Mouse (Mus musculus) CH12.LX (cell line): ENCODE measurements at regions not wholly inside any gene's neighbourhood (a gene's known extent, or its start where the extent isn't known, plus 50 kb on each side); places are given as distances from the start of the nearest gene placed in this dataset.

Source experiments
- DNase-seq: peaks from one replicate; pipeline ENCODE4 v3.0.0-alpha.2; 2013; ENCODE audit errors: extremely low read depth
- H3K27ac ChIP-seq: 2 replicates; pipeline ENCODE4 v1.5.1; 2012; ENCODE audit warnings: low read depth, mild to moderate bottlenecking, control low read depth, moderate library complexity; ENCODE audit not compliant: insufficient read depth
- H3K27me3 ChIP-seq: replicated peaks from 2 replicates; pipeline ENCODE3; 2012; ENCODE audit warnings: inconsistent platforms
- H3K36me3 ChIP-seq, 2 experiments: replicated peaks in 1 of 2; 2 replicates each; pipeline versions ENCODE3 to v1.6.1; 2012; ENCODE audit warnings: inconsistent platforms in 1 of 2, low read length in 1 of 2, mild to moderate bottlenecking in 1 of 2, mixed read lengths in 1 of 2, moderate library complexity in 1 of 2; ENCODE audit not compliant: control insufficient read depth in 1 of 2, insufficient read depth in 1 of 2
- H3K4me1 ChIP-seq, 2 experiments: 2 replicates each; pipeline ENCODE4 v1.6.1; 2012; ENCODE audit warnings: inconsistent platforms in 1 of 2, moderate library complexity in 1 of 2; ENCODE audit not compliant: insufficient read depth in 2 of 2, control insufficient read depth in 1 of 2
- H3K4me2 ChIP-seq: 2 replicates; pipeline ENCODE4 v1.6.1; 2012; ENCODE audit warnings: low read depth, mild to moderate bottlenecking, control low read depth; ENCODE audit not compliant: poor library complexity, insufficient read depth, severe bottlenecking
- H3K4me3 ChIP-seq, 3 experiments: fragments of 150-350 bp in 1 of 3; sonication (generic) in 1 of 3; replicated peaks in 1 of 3; 2 replicates each; pipeline versions ENCODE3 to v1.5.1; 2011 to 2012; ENCODE audit warnings: low read depth in 2 of 3, low read length in 2 of 3, mild to moderate bottlenecking in 2 of 3, moderate library complexity in 2 of 3, control low read depth in 1 of 3, improper control_type of control experiment in 1 of 3, inconsistent platforms in 1 of 3, mixed read lengths in 1 of 3; ENCODE audit not compliant: poor library complexity in 1 of 3
- H3K79me2 ChIP-seq: replicated peaks from 2 replicates; pipeline ENCODE4 v1.6.1; 2012; ENCODE audit warnings: mild to moderate bottlenecking, moderate library complexity; ENCODE audit not compliant: control insufficient read depth, poor library complexity, insufficient read depth, severe bottlenecking; ENCODE audit errors: extremely low read depth
- H3K9ac ChIP-seq: 2 replicates; pipeline ENCODE4 v1.6.1; 2012; ENCODE audit warnings: low read depth, mild to moderate bottlenecking, control low read depth, moderate library complexity; ENCODE audit not compliant: insufficient read depth
- H3K9me3 ChIP-seq: replicated peaks from 2 replicates; pipeline ENCODE3; 2012; ENCODE audit warnings: low read length, inconsistent platforms, mixed read lengths
- BHLHE40 ChIP-seq: IDR thresholded peaks from 2 replicates; pipeline ENCODE4 v1.6.1; 2011; ENCODE audit warnings: mild to moderate bottlenecking, low read depth, low read length, improper control_type of control experiment
- CHD1 ChIP-seq: IDR thresholded peaks from 2 replicates; pipeline ENCODE4 v1.6.1; 2012; ENCODE audit warnings: low read depth, low read length, improper control_type of control experiment, inconsistent platforms
- CHD2 ChIP-seq: IDR thresholded peaks from 2 replicates; pipeline ENCODE4 v1.6.1; 2011; ENCODE audit warnings: low read length, improper control_type of control experiment
- CTCF ChIP-seq, 2 experiments: IDR thresholded peaks in 1 of 2; conservative IDR thresholded peaks in 1 of 2; 2 replicates each; pipeline ENCODE4 v1.5.1; 2011 to 2012; ENCODE audit warnings: low read depth in 2 of 2, low read length in 2 of 2, improper control_type of control experiment in 1 of 2, inconsistent platforms in 1 of 2, mild to moderate bottlenecking in 1 of 2, moderate library complexity in 1 of 2
- E2F4 ChIP-seq: IDR thresholded peaks from 2 replicates; pipeline ENCODE4 v1.6.1; 2011; ENCODE audit warnings: low read depth, low read length, improper control_type of control experiment; ENCODE audit not compliant: insufficient replicate concordance
- EP300 ChIP-seq: IDR thresholded peaks from 2 replicates; pipeline ENCODE4 v1.6.1; 2011; ENCODE audit warnings: low read length, improper control_type of control experiment
- ETS1 ChIP-seq: conservative IDR thresholded peaks from 2 replicates; pipeline ENCODE4 v1.6.1; 2012; ENCODE audit warnings: low read depth, mild to moderate bottlenecking, inconsistent platforms, low read length, improper control_type of control experiment, moderate library complexity
- GABPA ChIP-seq: IDR thresholded peaks from 2 replicates; pipeline ENCODE4 v1.6.1; 2012; ENCODE audit warnings: low read depth, low read length, improper control_type of control experiment, inconsistent platforms; ENCODE audit not compliant: insufficient replicate concordance
- HCFC1 ChIP-seq: IDR thresholded peaks from 2 replicates; pipeline ENCODE4 v1.6.1; 2012; ENCODE audit warnings: low read depth, mild to moderate bottlenecking, inconsistent platforms, low read length, improper control_type of control experiment
- IRF4 ChIP-seq: IDR thresholded peaks from 2 replicates; pipeline ENCODE4 v1.6.1; 2014; ENCODE audit warnings: low read depth, mild to moderate bottlenecking, inconsistent platforms, low read length, improper control_type of control experiment
- JUN ChIP-seq: IDR thresholded peaks from 2 replicates; pipeline ENCODE4 v1.6.1; 2011; ENCODE audit warnings: low read depth, mild to moderate bottlenecking, low read length, improper control_type of control experiment, moderate library complexity; ENCODE audit not compliant: insufficient read depth
- JUND ChIP-seq: conservative IDR thresholded peaks from 2 replicates; pipeline ENCODE4 v1.6.1; 2011; ENCODE audit warnings: low read depth, low read length, improper control_type of control experiment
- KAT2A ChIP-seq: IDR thresholded peaks from 2 replicates; pipeline ENCODE4 v1.6.1; 2012; ENCODE audit warnings: low read length, improper control_type of control experiment, inconsistent platforms; ENCODE audit not compliant: insufficient replicate concordance
- MAFK ChIP-seq: IDR thresholded peaks from 2 replicates; pipeline ENCODE4 v1.6.1; 2011; ENCODE audit warnings: low read length, improper control_type of control experiment; ENCODE audit not compliant: insufficient replicate concordance
- MAX ChIP-seq: IDR thresholded peaks from 2 replicates; pipeline ENCODE4 v1.6.1; 2011; ENCODE audit warnings: low read length, improper control_type of control experiment
- MEF2A ChIP-seq: IDR thresholded peaks from 2 replicates; pipeline ENCODE4 v1.6.1; 2014; ENCODE audit warnings: low read depth, mild to moderate bottlenecking, inconsistent platforms, low read length, improper control_type of control experiment, borderline replicate concordance
- MXI1 ChIP-seq: IDR thresholded peaks from 2 replicates; pipeline ENCODE4 v1.6.1; 2011; ENCODE audit warnings: mild to moderate bottlenecking, low read depth, low read length, improper control_type of control experiment
- MYC ChIP-seq: IDR thresholded peaks from 2 replicates; pipeline ENCODE4 v1.6.1; 2011; ENCODE audit warnings: low read depth, mild to moderate bottlenecking, improper control_type of control experiment, low read length
- NELFE ChIP-seq: IDR thresholded peaks from 2 replicates; pipeline ENCODE4 v1.6.1; 2011; ENCODE audit warnings: low read depth, low read length, improper control_type of control experiment
- POLR2A ChIP-seq: IDR thresholded peaks from 2 replicates; pipeline ENCODE4 v1.6.1; 2011; ENCODE audit warnings: low read depth, mild to moderate bottlenecking, improper control_type of control experiment, low read length
- POLR2AphosphoS2 ChIP-seq: IDR thresholded peaks from 2 replicates; pipeline ENCODE4 v1.6.1; 2011; ENCODE audit warnings: low read depth, low read length, improper control_type of control experiment
- RAD21 ChIP-seq: IDR thresholded peaks from 2 replicates; pipeline ENCODE4 v1.6.1; 2011; ENCODE audit warnings: low read depth, mild to moderate bottlenecking, low read length, improper control_type of control experiment, moderate library complexity
- SIN3A ChIP-seq: IDR thresholded peaks from 2 replicates; pipeline ENCODE4 v1.6.1; 2012; ENCODE audit warnings: low read length, improper control_type of control experiment, inconsistent platforms
- TCF12 ChIP-seq: IDR thresholded peaks from 2 replicates; pipeline ENCODE4 v1.6.1; 2014; ENCODE audit warnings: low read depth, mild to moderate bottlenecking, inconsistent platforms, low read length, improper control_type of control experiment
- UBTF ChIP-seq: IDR thresholded peaks from 2 replicates; pipeline ENCODE4 v1.6.1; 2012; ENCODE audit warnings: low read depth, mild to moderate bottlenecking, inconsistent platforms, low read length, improper control_type of control experiment, moderate library complexity
- USF1 ChIP-seq: IDR thresholded peaks from 2 replicates; pipeline ENCODE4 v1.6.1; 2014; ENCODE audit warnings: low read depth, mild to moderate bottlenecking, inconsistent platforms, low read length, improper control_type of control experiment
- USF2 ChIP-seq: conservative IDR thresholded peaks from 2 replicates; pipeline ENCODE4 v1.6.1; 2011; ENCODE audit warnings: low read depth, low read length, improper control_type of control experiment
- ZC3H11A ChIP-seq: IDR thresholded peaks from 2 replicates; pipeline ENCODE4 v1.6.1; 2012; ENCODE audit warnings: low read depth, mild to moderate bottlenecking, inconsistent platforms, low read length, improper control_type of control experiment
- ZKSCAN1 ChIP-seq: IDR thresholded peaks from 2 replicates; pipeline ENCODE4 v1.6.1; 2012; ENCODE audit warnings: low read depth, inconsistent platforms, low read length, improper control_type of control experiment, borderline replicate concordance
- dilution Hi-C: fragments of 300-500 bp; cut with MboI; formaldehyde crosslinking; loops from 2 replicates; pipeline ENCODE4 v1.14.3; 2020; ENCODE audit warnings: low sequenced_read_pairs; ENCODE audit not compliant: extremely low pct_unique_long_range_greater_than_20kb, extremely low pct_ligation_motif_present
- in situ Hi-C: fragments of 300-500 bp; cut with MboI; formaldehyde crosslinking; loops from 3 replicates; pipeline ENCODE4 v1.14.3; 2019; ENCODE audit warnings: low sequenced_read_pairs, low pct_ligation_motif_present, low pct_unique_long_range_greater_than_20kb, mixed read lengths

GRCm38 (mm10) chr2:172613891-172614391, 64.5 kb downstream of the Tfap2c start:
- Histone ChIP-seq H3K79me2 (no peaks in the 10 kb centered on the region), H3K9me3 (no peaks in the 10 kb centered on the region), H3K36me3 (no peaks in the 10 kb centered on the region), H3K4me1 (no peaks in the 10 kb centered on the region), H3K4me3 (no peak overlapping the region), H3K4me2 (no peak overlapping the region), H3K27me3 (peaks cover 57% of the 10 kb centered on the region), H3K9ac (no peak overlapping the region), H3K27ac (no peak overlapping the region)
- TF ChIP-seq USF1 (no peak), GABPA (no peak), JUND (no peak), IRF4 (no peak), MYC (no peak), MAFK (no peak), ETS1 (no peak), ZKSCAN1 (no peak), KAT2A (no peak), CHD1 (no peak), E2F4 (no peak), ZC3H11A (no peak), CHD2 (no peak), HCFC1 (no peak), BHLHE40 (no peak), CTCF (conservative IDR thresholded peaks at IDR 0.05 in 1 of 2, IDR thresholded peaks at IDR 0.05 in 1 of 2; ENCODE audit: low read depth in 2 of 2, low read length in 2 of 2) (no peak), POLR2AphosphoS2 (no peak), NELFE (no peak), MAX (no peak), POLR2A (no peak)
- DNase-seq: no peak
- dilution Hi-C loops (no loop called here), in situ Hi-C loops (no loop called here)

- TF ChIP-seq SIN3A (no peak), MXI1 (no peak), UBTF (no peak), JUN (no peak), MAX (no peak), MEF2A (no peak), RAD21 (no peak), EP300 (no peak), TCF12 (no peak), MAFK (no peak), POLR2AphosphoS2 (no peak), CHD2 (no peak), USF2 (no peak)
- no peak overlapping the region for H3K4me2 ChIP-seq
- in situ Hi-C loops: no loop called here
- H3K27ac ChIP-seq: no peak overlapping the region
- H3K4me1 ChIP-seq: no peaks in the 10 kb centered on the region
- H3K9me3 ChIP-seq: no peaks in the 10 kb centered on the region
- H3K36me3 ChIP-seq: no peaks in the 10 kb centered on the region
- no peak for DNase-seq
- dilution Hi-C loops: no loop called here
- peaks cover 67% of the 10 kb centered on the region for H3K27me3 ChIP-seq
- no peaks in the 10 kb centered on the region for H3K79me2 ChIP-seq
- no peak overlapping the region for H3K4me3 ChIP-seq
- no peak overlapping the region for H3K9ac ChIP-seq
These were observed 65.8 kb downstream of the Tfap2c start for GRCm38 (mm10) chr2:172615148-172615547.
